Mouse (Mus musculus) cerebellum, postnatal 10 days (tissue): ENCODE data around the gene 6430548M08Rik.
A peak's percentile ranks its signal among the peaks of the same experiment; 100 is the strongest.

Source experiments
- DNase-seq, 2 experiments: peaks; one replicate each; pipeline ENCODE4 v3.0.0; 2021; ENCODE audit warnings: mixed read lengths in 2 of 2

Gene 6430548M08Rik

GRCm38 (mm10) chr8:120113758-120114255 is at the start of gene 6430548M08Rik:
Gene 6430548M08Rik (plus strand): TSS chr8:120114152.
- peak; percentile 100 for DNase-seq

DNA sequence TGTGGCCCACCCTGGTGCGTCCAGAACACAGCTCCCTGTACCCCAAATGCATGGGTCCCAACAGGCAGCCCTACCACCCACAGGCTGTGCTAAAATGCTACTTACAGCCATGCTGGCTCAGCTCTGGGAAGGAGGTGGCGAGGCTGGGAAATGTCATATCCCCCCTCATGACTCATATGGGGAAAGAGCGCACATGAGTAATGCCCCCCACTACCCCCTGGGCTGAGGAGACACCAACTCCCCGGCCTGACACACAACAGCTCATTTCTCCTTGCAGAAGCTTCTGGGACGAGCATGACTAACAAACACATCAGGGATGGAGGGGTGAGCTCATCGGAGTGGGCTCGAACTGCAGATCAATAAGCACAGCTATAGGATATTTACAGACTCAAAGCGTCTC is 48.3 kb upstream of the 6430548M08Rik start:
- no peak for DNase-seq

GRCm38 (mm10) chr8:120066226-120066625 is 47.7 kb upstream of the 6430548M08Rik start:
- no peak for DNase-seq

GRCm38 (mm10) chr8:120067936-120068668 is 45.9 kb upstream of the 6430548M08Rik start:
- peak; percentile 74 to 78 for DNase-seq

GRCm38 (mm10) chr8:120071684-120072083 is 42.3 kb upstream of the 6430548M08Rik start:
- peak; percentile 92 to 95 for DNase-seq

GRCm38 (mm10) chr8:120072259-120072658 is 41.7 kb upstream of the 6430548M08Rik start:
- peak; percentile 86 to 91 for DNase-seq

DNA sequence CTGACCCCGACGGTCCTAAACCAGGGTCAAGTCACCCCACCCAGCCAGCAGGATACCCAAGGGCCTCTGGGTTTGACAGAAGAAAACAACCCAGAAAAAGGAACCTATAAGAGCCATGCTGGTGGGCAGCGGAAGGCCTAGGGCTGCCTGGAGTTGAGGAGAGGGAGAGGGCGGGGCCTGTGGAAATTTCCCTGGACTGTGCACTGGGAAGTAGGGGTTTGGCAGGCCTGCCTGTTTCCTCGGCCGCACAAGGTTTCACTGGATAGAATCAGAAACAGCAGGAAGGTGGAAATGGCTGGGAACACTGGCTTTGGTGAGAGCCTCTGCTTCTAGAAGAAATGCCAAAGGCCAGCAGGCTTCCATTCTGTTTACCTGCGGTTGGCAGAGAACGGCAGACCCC is 41.1 kb upstream of the 6430548M08Rik start:
- DNase-seq = peak; percentile 47 to 54

DNA sequence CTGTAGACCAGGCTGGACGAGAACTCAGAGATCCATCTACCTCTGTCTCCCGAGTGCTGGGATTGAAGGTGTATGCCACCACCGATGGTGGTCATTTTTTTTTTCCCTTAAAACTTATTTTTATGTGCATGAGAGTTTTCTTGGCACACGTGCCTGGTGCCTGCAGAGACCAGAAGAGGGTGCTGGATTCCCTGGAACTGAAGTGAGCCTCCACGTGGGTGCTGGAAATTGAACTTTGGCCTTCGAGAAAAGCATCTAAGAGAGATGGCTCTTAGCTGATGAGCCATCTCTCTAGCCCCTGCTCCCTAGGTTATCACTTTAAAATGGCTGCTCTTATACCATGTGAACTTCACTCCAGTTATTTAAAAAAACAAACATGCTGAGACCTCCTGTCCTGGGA is 39.4 kb upstream of the 6430548M08Rik start:
- DNase-seq = no peak

DNA sequence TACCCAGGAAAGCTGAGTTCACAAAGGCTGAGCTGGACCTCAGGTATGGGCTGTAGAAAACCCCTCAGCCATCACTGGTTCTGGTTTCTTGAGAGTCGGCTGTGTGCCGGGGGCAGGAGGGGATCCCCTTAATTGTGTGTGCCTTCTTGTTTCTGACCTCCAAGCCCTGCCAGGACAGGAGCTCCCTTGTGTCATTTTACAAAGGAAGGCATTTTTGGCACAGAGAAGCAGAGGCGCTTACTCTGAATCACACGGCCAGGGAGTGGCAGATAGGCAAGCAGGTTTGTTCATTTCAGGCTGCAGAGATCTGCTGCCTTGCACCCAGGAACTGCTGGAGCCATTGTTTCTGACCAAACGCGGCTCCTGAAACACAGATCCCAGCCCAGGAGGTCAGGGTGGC is 38.6 kb upstream of the 6430548M08Rik start:
- no peak for DNase-seq

DNA sequence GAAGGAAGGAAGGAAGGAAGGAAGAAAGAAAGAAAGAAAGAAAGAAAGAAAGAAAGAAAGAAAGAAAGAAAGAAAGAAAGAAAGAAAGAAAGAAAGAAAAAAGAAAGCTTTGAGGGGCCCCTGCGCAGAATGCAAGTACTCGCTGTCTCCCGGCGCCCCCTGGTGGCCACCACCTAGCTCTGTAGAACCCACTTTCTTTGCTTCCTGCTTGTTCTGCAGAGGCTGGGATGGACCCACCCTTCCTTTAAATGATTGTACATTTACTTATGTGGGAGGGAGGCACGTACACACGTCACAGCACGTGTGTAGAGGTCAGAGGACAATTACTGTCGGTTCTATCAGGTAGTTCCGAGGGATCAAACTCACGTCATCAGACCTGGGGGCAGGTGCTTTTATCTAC is 35.9 kb upstream of the 6430548M08Rik start:
- peak; percentile 93 to 94 for DNase-seq

- no peak for DNase-seq
Observed at GRCm38 (mm10) chr8:120079361-120079760, 34.6 kb upstream of the 6430548M08Rik start.

GRCm38 (mm10) chr8:120083261-120083660 is 30.7 kb upstream of the 6430548M08Rik start:
- DNase-seq = peak; percentile 68 to 79

DNA sequence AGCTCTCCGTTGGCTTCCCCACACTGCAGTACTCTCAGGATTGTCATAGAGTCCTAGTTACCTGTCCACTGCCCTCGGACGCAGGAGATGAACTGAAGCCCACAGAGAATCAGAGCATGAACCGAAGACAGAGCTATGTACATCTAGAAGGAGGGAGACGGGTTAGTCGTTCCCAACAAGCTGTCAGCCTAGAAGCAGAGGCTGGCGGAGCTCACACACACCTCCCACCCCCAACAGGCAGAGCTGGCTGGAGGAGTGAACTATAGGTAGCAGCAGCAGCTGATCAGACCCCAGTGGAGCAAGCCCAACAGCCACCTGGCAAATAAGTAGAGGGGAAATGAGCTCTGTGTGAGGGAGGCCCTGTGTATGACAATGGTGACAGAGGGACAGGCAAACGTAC is 29.2 kb upstream of the 6430548M08Rik start:
- no peak for DNase-seq

GRCm38 (mm10) chr8:120089511-120089910 is 24.4 kb upstream of the 6430548M08Rik start:
- DNase-seq = no peak

DNA sequence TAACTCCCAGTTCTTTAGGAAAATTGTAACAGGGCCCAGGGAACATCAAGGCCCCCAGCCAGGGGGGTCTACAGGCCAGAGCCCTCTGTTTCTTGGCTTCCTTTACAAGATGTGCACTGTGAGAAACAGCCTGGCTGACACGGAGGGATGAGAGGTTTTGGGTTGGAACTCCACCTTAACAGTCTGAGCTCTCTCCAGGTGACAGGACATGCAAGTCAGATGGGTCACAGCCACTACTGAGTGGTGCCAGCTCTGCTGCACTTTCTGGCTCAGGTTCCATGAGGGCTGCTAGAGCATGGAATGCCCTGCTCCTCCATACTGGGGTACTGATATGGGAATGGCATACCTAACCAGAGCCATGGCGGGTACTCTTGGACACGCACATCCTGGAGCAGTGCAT is 22.9 kb upstream of the 6430548M08Rik start:
- DNase-seq = peak; percentile 42 to 44

- no peak for DNase-seq
Observed at GRCm38 (mm10) chr8:120093103-120093502, 20.8 kb upstream of the 6430548M08Rik start.

GRCm38 (mm10) chr8:120094801-120095200 is 19.2 kb upstream of the 6430548M08Rik start:
- DNase-seq = no peak

- DNase-seq = no peak
Observed at GRCm38 (mm10) chr8:120096486-120096885, 17.5 kb upstream of the 6430548M08Rik start.

- DNase-seq = no peak
Observed at GRCm38 (mm10) chr8:120100388-120101067, 13.4 kb upstream of the 6430548M08Rik start.

DNA sequence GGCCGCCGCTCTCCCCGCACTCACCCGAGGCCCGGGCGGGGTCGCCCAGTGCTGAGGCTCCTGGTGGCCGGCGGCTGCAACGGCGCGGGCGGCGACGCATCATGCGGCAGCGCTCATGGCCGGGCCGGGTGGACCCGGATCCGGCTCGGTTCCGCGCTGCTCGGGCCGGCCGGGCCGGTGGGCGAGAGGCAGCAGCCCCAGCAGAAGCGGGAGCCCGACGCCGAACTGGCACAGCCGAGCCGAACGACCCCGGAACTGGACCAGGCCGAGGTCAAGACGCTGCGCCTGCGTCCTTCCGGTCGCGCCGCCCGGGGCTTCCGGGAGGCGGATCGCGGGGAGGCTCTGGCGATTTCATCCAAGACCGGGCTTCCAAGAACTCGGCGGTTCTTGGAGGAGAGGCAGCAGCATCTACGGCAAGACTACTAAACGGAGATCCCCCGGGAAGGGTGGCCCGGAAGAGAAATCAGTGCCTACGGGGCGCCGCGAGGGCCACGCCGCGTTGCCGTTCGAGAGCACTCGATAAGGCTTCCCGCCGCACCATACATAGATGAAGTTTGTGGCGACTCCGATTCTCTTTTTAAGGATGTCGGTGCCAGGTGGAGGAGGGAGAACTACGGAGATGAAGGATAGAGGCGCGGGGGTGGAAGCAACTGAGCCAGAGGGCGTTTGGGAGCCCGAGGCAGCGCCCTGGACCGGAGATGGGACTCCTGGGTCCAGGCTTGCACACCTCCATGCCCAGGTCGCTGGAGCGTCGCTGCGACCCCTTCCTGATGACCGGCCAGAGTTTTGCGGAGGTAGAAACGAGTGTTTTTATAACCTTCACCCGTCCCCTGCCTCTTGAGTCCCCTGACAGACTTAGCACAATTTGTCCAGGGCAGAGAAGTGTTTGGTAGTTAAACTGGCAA is 12.6 kb upstream of the 6430548M08Rik start, which contains the start of gene Zdhhc7:
Gene Zdhhc7, minus strand, starts transcription at position 415 of the 905 bp plus-strand sequence.
- peak; percentile 88 to 89 for DNase-seq

GRCm38 (mm10) chr8:120103916-120104315 is 10.0 kb upstream of the 6430548M08Rik start:
- no peak for DNase-seq

DNA sequence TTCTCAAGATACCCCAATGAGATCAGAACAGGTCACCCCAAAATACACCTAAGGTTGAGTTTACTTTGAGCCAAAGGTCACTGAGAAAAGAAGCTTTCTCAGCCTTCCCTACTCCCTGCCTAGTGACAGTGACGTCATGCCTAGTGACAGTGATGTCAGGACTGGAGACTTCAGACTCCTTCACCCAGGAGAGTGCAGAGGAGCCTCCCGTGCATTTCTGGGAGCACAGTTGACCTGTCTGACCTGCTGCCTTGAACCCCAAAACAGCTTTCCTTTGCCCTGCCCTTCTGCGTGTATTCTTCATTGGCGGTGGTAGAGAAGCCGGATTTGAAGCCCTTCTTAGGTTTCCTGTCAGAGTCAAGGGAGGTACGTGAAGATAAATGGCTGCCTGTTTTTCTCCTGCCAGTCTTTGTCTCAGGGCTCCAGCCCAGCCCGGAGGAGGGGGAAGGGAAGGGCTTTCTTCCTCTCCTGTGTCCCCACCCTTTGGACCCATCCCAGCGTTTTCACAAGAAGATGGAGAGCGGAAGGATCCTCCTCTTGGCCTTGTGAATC is 9.2 kb upstream of the 6430548M08Rik start:
- no peak for DNase-seq
